Mouse (Mus musculus): Measurements from ENCODE around the gene Proser3.

- TF ChIP-seq CTCF (IDR thresholded peaks at IDR 0.05; ENCODE audit: insufficient read depth, low read depth, low read length) (no peak), POLR2A (IDR thresholded peaks at IDR 0.05; ENCODE audit: insufficient read depth, low read depth, low read length) (no peak)
Observed at GRCm38 (mm10) chr7:30579950-30580349, 27.9 kb upstream of the Proser3 start.

All from olfactory bulb, adult 2 months (tissue).